Mouse (Mus musculus) small intestine, adult 2 months (tissue): ENCODE measurements around the gene Spred2. TPM values are rescaled to one million over a fixed set of nuclear protein-coding genes. Genes with fewer than 3 reads are reported as not detected.

Experiments used
- H3K27ac ChIP-seq: fragments of 200-500 bp; 2 replicates; pipeline ENCODE4 v1.5.1; 2012; ENCODE audit warnings: low read depth, low read length, control low read depth, inconsistent platforms; ENCODE audit not compliant: insufficient read depth
- H3K27me3 ChIP-seq: fragments of 200-500 bp; 2 replicates; pipeline ENCODE4 v1.6.1; 2012; ENCODE audit warnings: mild to moderate bottlenecking, moderate library complexity, low read length, inconsistent platforms; ENCODE audit not compliant: control insufficient read depth, insufficient read depth
- H3K36me3 ChIP-seq: fragments of 200-500 bp; 2 replicates; pipeline ENCODE4 v1.6.1; 2012; ENCODE audit warnings: mild to moderate bottlenecking, low read length, control low read depth, inconsistent platforms; ENCODE audit not compliant: control insufficient read depth, insufficient read depth
- H3K4me1 ChIP-seq: fragments of 200-500 bp; 2 replicates; pipeline ENCODE4 v1.6.1; 2012; ENCODE audit warnings: low read length, inconsistent platforms, mixed read lengths; ENCODE audit not compliant: control insufficient read depth, insufficient read depth, insufficient read length
- H3K4me3 ChIP-seq: fragments of 200-500 bp; 2 replicates; pipeline ENCODE4 v1.5.1; 2012; ENCODE audit warnings: low read depth, mild to moderate bottlenecking, control low read depth, inconsistent platforms, low read length, moderate library complexity
- CTCF ChIP-seq: fragments of 200-500 bp; IDR thresholded peaks from 2 replicates; pipeline ENCODE4 v1.5.1; 2012; ENCODE audit warnings: low read depth, mild to moderate bottlenecking, control low read depth, inconsistent platforms, low read length, moderate library complexity, mixed read lengths; ENCODE audit not compliant: insufficient replicate concordance, insufficient read length; ENCODE audit errors: extremely low read depth
- POLR2A ChIP-seq: fragments of 200-500 bp; IDR thresholded peaks from 2 replicates; pipeline ENCODE4 v1.6.1; 2012; ENCODE audit warnings: low read depth, mild to moderate bottlenecking, control low read depth, inconsistent platforms, low read length, moderate library complexity
- WGBS: fragments of 180-500 bp; shearing (Covaris S2); methylation state at CpG from one replicate; pipeline ENCODE4 v1.1.7; 2018; 5-methylcytosine and 5-hydroxymethylcytosine counted together
- polyA plus RNA-seq: library from polyadenylated mRNA; depleted of rRNA; stranded (reverse); fragments of >200 nt; gene quantifications from 2 replicates; pipeline ENCODE4 v1.2.3, GENCODE M21; 2012

The Spred2 gene
- polyA plus RNA-seq, 1 experiment: 21.2 TPM

DNA sequence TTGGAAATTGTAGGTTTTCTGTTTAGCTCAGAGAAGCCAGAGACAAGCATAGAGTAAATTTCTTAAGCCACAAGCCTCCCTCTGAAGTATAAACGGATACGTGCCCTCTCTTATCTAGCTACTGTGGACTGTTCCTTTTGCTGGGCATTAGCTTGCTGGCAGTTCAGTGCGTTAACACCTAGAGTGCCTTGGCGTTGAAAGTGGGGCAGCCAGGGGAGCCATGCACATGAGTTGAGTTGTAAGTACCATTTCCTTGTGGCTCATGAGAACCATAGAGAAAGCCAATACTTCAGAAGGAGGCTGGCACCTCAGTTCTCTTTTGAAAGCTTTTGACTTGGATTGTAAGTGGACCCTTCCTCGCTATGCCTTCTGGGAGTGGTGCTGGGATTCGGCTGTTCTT is 58.6 kb downstream of the Spred2 start:
- H3K27me3 ChIP-seq: no peaks in the 10 kb centered on the region
- peaks cover 27% of the 10 kb centered on the region for H3K4me1 ChIP-seq
- H3K4me3 ChIP-seq: no peak overlapping the region
- H3K27ac ChIP-seq: 0 out of 2 replicates have a peak overlapping the region, but pooled peaks have one; percentile 7
- 0 out of 2 replicates have a peak, but pooled peaks cover 3% of the 10 kb centered on the region for H3K36me3 ChIP-seq
- WGBS: 70% methylated on average over 6 of the region's 6 CpGs
- no peak for TF ChIP-seq POLR2A
- no peak for TF ChIP-seq CTCF

GRCm38 (mm10) chr11:19983298-19983697 is 59.1 kb downstream of the Spred2 start:
- Histone ChIP-seq H3K27me3 (no peaks in the 10 kb centered on the region), H3K4me3 (no peak overlapping the region), H3K36me3 (0 out of 2 replicates have a peak, but pooled peaks cover 3% of the 10 kb centered on the region), H3K27ac (no peak overlapping the region), H3K4me1 (peaks cover 26% of the 10 kb centered on the region)
- no peak for TF ChIP-seq POLR2A
- TF ChIP-seq CTCF: no peak
- 75% methylated on average over 4 of the region's 4 CpGs for WGBS

- Histone ChIP-seq H3K36me3 (0 out of 2 replicates have a peak, but pooled peaks cover 3% of the 10 kb centered on the region), H3K4me3 (no peak overlapping the region), H3K27ac (no peak overlapping the region), H3K27me3 (no peaks in the 10 kb centered on the region), H3K4me1 (peaks cover 27% of the 10 kb centered on the region)
- WGBS: 93% methylated on average over 9 of the region's 9 CpGs
- TF ChIP-seq CTCF: no peak
- no peak for TF ChIP-seq POLR2A
These were observed 59.9 kb downstream of the Spred2 start for GRCm38 (mm10) chr11:19984029-19984428.

- no peaks in the 10 kb centered on the region for H3K27me3 ChIP-seq
- WGBS: 52% methylated on average over 5 of the region's 5 CpGs
- H3K27ac ChIP-seq: no peak overlapping the region
- 0 out of 2 replicates have a peak, but pooled peaks cover 3% of the 10 kb centered on the region for H3K36me3 ChIP-seq
- peaks cover 33% of the 10 kb centered on the region for H3K4me1 ChIP-seq
- H3K4me3 ChIP-seq: no peak overlapping the region
- TF ChIP-seq POLR2A (no peak), CTCF (no peak)
These were observed 61.2 kb downstream of the Spred2 start for GRCm38 (mm10) chr11:19985283-19985854.

DNA sequence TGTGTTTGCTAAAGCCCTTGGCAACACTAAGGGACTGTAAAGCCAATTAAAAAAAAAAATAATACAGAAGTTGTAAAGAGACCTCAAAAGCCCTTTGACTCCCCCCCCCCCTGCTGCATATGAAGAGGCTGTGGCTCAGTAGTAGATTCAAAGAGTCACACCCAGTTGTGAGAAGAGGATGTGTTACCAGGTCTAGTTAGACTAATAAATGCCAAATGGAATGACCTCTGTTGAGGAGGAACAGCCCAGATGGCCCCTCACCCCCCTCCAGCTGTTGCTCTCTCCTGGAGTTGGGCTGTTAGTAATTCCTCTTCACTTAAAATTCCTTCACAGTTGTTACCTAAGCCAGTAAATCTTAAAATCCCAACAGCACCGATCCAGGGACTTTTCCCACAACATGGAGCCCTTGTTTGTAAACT is 62.3 kb downstream of the Spred2 start:
- Histone ChIP-seq H3K27ac (peak overlapping the region; percentile 35; the same call in 1 of the 2 replicates), H3K36me3 (0 out of 2 replicates have a peak, but pooled peaks cover 3% of the 10 kb centered on the region), H3K4me3 (no peak overlapping the region), H3K4me1 (peaks cover 35% of the 10 kb centered on the region), H3K27me3 (no peaks in the 10 kb centered on the region)
- 28% methylated on average over 1 of the region's 1 CpGs for WGBS
- no peak for TF ChIP-seq CTCF
- TF ChIP-seq POLR2A: no peak

DNA sequence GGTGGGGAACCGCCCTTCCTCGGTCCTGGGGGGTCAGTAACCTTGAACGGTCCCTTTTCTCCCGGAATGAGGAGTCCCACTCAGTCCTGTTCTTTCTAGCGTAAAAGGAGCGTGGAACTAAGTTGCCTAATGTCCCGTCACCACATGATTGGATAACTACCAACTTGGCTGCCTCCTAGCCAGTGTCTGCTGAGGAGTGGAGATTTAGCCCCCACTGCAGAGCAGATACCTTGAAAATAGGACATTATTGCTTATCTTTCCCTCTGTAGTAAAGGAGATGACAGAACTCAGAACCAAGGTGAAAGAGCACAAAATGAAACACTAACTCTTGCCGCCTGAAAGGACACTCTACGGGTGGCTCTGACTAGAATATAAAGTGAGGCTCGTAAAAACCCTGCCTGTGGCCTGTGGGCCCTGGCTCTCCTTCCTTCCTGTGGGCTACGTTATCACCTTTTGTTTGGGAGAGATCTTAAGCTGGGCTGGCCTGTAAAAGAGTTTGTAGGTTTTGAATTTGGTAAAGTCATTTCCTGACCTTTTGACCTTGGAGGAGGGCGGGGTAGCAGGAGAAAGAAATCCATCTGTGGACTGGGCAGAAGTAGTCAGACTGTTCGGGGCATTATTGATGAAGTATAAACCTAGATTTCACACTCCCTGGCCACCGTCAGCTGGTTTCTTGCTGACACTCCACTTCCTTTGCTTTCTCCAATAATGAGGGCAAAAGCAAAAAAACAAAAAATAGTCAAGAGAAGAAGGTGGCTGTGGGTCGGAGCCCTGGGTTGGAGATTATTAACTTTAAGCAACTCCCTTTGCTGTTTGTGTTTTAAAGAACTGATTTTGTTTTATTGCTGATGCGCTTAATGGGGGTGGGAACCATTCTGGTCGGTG is 62.9 kb downstream of the Spred2 start:
- 0 out of 2 replicates have a peak, but pooled peaks cover 3% of the 10 kb centered on the region for H3K36me3 ChIP-seq
- no peak for TF ChIP-seq CTCF
- TF ChIP-seq POLR2A: no peak
- no peak overlapping the region for H3K4me3 ChIP-seq
- WGBS: 30% methylated on average over 17 of the region's 17 CpGs
- H3K4me1 ChIP-seq: peaks cover 39% of the 10 kb centered on the region
- peak overlapping the region; percentile 39 for H3K27ac ChIP-seq
- no peaks in the 10 kb centered on the region for H3K27me3 ChIP-seq

GRCm38 (mm10) chr11:19987756-19988091 is 63.5 kb downstream of the Spred2 start:
- Histone ChIP-seq H3K4me3 (no peak overlapping the region), H3K36me3 (0 out of 2 replicates have a peak, but pooled peaks cover 3% of the 10 kb centered on the region), H3K4me1 (peaks cover 44% of the 10 kb centered on the region), H3K27ac (peak overlapping the region; percentile 39), H3K27me3 (no peaks in the 10 kb centered on the region)
- TF ChIP-seq POLR2A (no peak), CTCF (no peak)
- WGBS: 14% methylated on average over 9 of the region's 9 CpGs
